In genomic region chr7:28951764-28952163, GRCm38 (mm10) we compare ENCODE assay signal across 11 mouse cellular contexts. TPM values are rescaled to one million over a fixed set of nuclear protein-coding genes. Genes with fewer than 3 reads are reported as not detected.
DNase-seq lines count a peak whose midpoint lies in the region; ATAC-seq and TF ChIP-seq lines count a peak whose summit lies in the region.
"Had no signal": no experiment of that assay in that cellular context is flagged by ENCODE, and none has a peak within 500 bp of the region (broad histone marks: within the 10 kb centered on the region; RNA-seq: fewer than 3 reads in every experiment).

No protein-coding gene starts in this region.

- 59% methylated on average over 2 of the region's 2 CpGs for WGBS in kidney, embryonic 15.5 days
- WGBS in limb, embryonic 12.5 days = 91% methylated on average over 2 of the region's 2 CpGs

- no peaks in the 10 kb centered on the region for H3K9me3 ChIP-seq in kidney, embryonic 15.5 days (replicated peaks)
- H3K9me3 ChIP-seq in limb, embryonic 12.5 days = no peaks in the 10 kb centered on the region
- H3K9me3 ChIP-seq: midbrain, embryonic 13.5 days; neural tube, embryonic 15.5 days had no signal

- DNase-seq in kidney, adult 8-10 months = no peak
- peak; percentile 68 for DNase-seq in Muller cell, postnatal 12 days (ENCODE audit: inconsistent ontology term)
- no peak for DNase-seq in left cerebral cortex, adult 18-20 months (ENCODE audit: low spot score in 2 of 2)
- DNase-seq in thymus, postnatal 25 days = no peak
- DNase-seq: adrenal gland, adult 8-10 months; cerebellum, adult 11-12 months had no signal

- peak overlapping the region; percentile 91 for H3K27ac ChIP-seq in kidney, embryonic 15.5 days
- peak overlapping the region; percentile 79 for H3K27ac ChIP-seq in limb, embryonic 12.5 days
- H3K27ac ChIP-seq: midbrain, embryonic 13.5 days had no signal

- no peak overlapping the region for H3K4me2 ChIP-seq in kidney, embryonic 15.5 days
- no peak overlapping the region for H3K4me2 ChIP-seq in limb, embryonic 12.5 days
- H3K4me2 ChIP-seq: midbrain, embryonic 13.5 days; neural tube, embryonic 15.5 days had no signal

- H3K79me3 ChIP-seq in C2C12 (ENCODE audit: low read depth) = peaks cover 88% of the 10 kb centered on the region

- H3K4me3 ChIP-seq in kidney, embryonic 15.5 days (replicated peaks) = no peak overlapping the region
- no peak overlapping the region for H3K4me3 ChIP-seq in C2C12 (ENCODE audit: insufficient read depth, poor library complexity, severe bottlenecking)
- H3K4me3 ChIP-seq in limb, embryonic 12.5 days (replicated peaks) = no peak overlapping the region
- H3K4me3 ChIP-seq: midbrain, embryonic 13.5 days; neural tube, embryonic 15.5 days had no signal

- H3K4me1 ChIP-seq in kidney, embryonic 15.5 days = peaks cover 98% of the 10 kb centered on the region
- peaks cover 89% of the 10 kb centered on the region for H3K4me1 ChIP-seq in limb, embryonic 12.5 days (replicated peaks)

- peaks cover 97% of the 10 kb centered on the region for H3K79me2 ChIP-seq in C2C12 (ENCODE audit: control insufficient read depth, insufficient read depth)

- H3ac ChIP-seq in C2C12 (ENCODE audit: control insufficient read depth, insufficient read length, low read depth) = peak overlapping the region; percentile 38

- ATAC-seq in kidney, embryonic 15.5 days (replicated peaks; ENCODE audit: low FRiP score) = no peak
- ATAC-seq in limb, embryonic 12.5 days (ENCODE audit: insufficient number of reproducible peaks, insufficient read depth, low FRiP score, low TSS enrichment, low read depth) = no peak
- ATAC-seq: midbrain, embryonic 13.5 days had no signal

- H3K36me3 ChIP-seq in kidney, embryonic 15.5 days = peaks cover 20% of the 10 kb centered on the region; the same call in 1 of the 2 replicates
- H3K36me3 ChIP-seq in C2C12 (ENCODE audit: control insufficient read depth, insufficient read depth) = peaks cover 35% of the 10 kb centered on the region
- peaks cover 24% of the 10 kb centered on the region; the same call in 1 of the 2 replicates for H3K36me3 ChIP-seq in limb, embryonic 12.5 days
- H3K36me3 ChIP-seq: midbrain, embryonic 13.5 days had no signal

- H3K27me3 ChIP-seq in kidney, embryonic 15.5 days = no peaks in the 10 kb centered on the region
- H3K27me3 ChIP-seq in C2C12 (ENCODE audit: control insufficient read depth, insufficient read depth, insufficient read length) = no peaks in the 10 kb centered on the region
- no peaks in the 10 kb centered on the region for H3K27me3 ChIP-seq in limb, embryonic 12.5 days
- H3K27me3 ChIP-seq: midbrain, embryonic 13.5 days; neural tube, embryonic 15.5 days had no signal

- TF ChIP-seq CTCF in C2C12 (IDR thresholded peaks at IDR 0.05; ENCODE audit: control insufficient read depth, insufficient read depth, insufficient read length) = no peak

- H3K9ac ChIP-seq in kidney, embryonic 15.5 days = no peak overlapping the region
- H3K9ac ChIP-seq in limb, embryonic 12.5 days (replicated peaks) = no peak overlapping the region
- H3K9ac ChIP-seq: midbrain, embryonic 13.5 days; neural tube, embryonic 15.5 days had no signal

TF ChIP-seq in C2C12, 6 proteins besides CTCF, POLR2A, EP300 and RAD21:
- TF ChIP-seq MYOD1 (IDR thresholded peaks at IDR 0.05; ENCODE audit: control insufficient read depth, insufficient read length, low read depth) (no peak), MAX (IDR thresholded peaks at IDR 0.05) (no peak), MYOG (IDR thresholded peaks at IDR 0.05; ENCODE audit: control insufficient read depth, extremely low read depth, insufficient read length) (no peak), FOSL1 (IDR thresholded peaks at IDR 0.05; ENCODE audit: insufficient read depth, low read length, poor library complexity, severe bottlenecking) (no peak), USF1 (IDR thresholded peaks at IDR 0.05; ENCODE audit: low read depth) (no peak), CEBPB (IDR thresholded peaks at IDR 0.05; ENCODE audit: low read depth) (no peak)

RNA-seq across cellular contexts. Expression of gene Actn4, which starts 10.4 kb away (rescaled TPM):
- 288 and 312 TPM in 2 replicates for polyA plus RNA-seq in kidney, embryonic 15.5 days (2015; fragmentation: Nextera tagmentation; extraction: Ambion mirVana)
- 465 TPM for polyA plus RNA-seq in C2C12 (2012; fragmentation: generic; extraction: Trizol)
- 269 and 283 TPM in 2 replicates for polyA plus RNA-seq in limb, embryonic 12.5 days (2016; fragmentation: Nextera tagmentation; extraction: Ambion mirVana)
- total RNA-seq in left cerebral cortex, adult 18-20 months (2021) = 100 to 1,000 TPM; 192 TPM

RNA-seq across cellular contexts. Expression of gene Eif3k, which starts 29.9 kb away (rescaled TPM):
- 401 and 402 TPM in 2 replicates for polyA plus RNA-seq in kidney, embryonic 15.5 days (2015; fragmentation: Nextera tagmentation; extraction: Ambion mirVana)
- 429 TPM for polyA plus RNA-seq in C2C12 (2012; fragmentation: generic; extraction: Trizol)
- 438 and 440 TPM in 2 replicates for polyA plus RNA-seq in limb, embryonic 12.5 days (2016; fragmentation: Nextera tagmentation; extraction: Ambion mirVana)
- total RNA-seq in left cerebral cortex, adult 18-20 months (2021) = 100 to 1,000 TPM; 196 to 199 TPM

RNA-seq across cellular contexts. Expression of gene Map4k1, which starts 30.1 kb away (rescaled TPM):
- polyA plus RNA-seq in kidney, embryonic 15.5 days (2015; fragmentation: Nextera tagmentation; extraction: Ambion mirVana) = 9.0 and 9.6 TPM in 2 replicates
- 3.6 TPM for polyA plus RNA-seq in C2C12 (2012; fragmentation: generic; extraction: Trizol)
- 10.9 and 11.9 TPM in 2 replicates for polyA plus RNA-seq in limb, embryonic 12.5 days (2016; fragmentation: Nextera tagmentation; extraction: Ambion mirVana)
- total RNA-seq in left cerebral cortex, adult 18-20 months (2021) = 1 to 10 TPM; 1.0 to 1.7 TPM
